Mouse (Mus musculus) cortical plate, adult 2 months (tissue): Measurements from ENCODE around the gene Cdkn1b.

Experiments
- CTCF ChIP-seq: fragments of 200-500 bp; IDR thresholded peaks from 2 replicates; pipeline ENCODE4 v1.5.1; 2011; ENCODE audit warnings: mild to moderate bottlenecking, control low read depth, low read length; ENCODE audit not compliant: insufficient read depth; ENCODE audit errors: extremely low read depth
- POLR2A ChIP-seq: fragments of 200-500 bp; IDR thresholded peaks from 2 replicates; pipeline ENCODE4 v1.6.1; 2011; ENCODE audit warnings: mild to moderate bottlenecking, low read length, control low read depth; ENCODE audit not compliant: insufficient read depth; ENCODE audit errors: extremely low read depth

DNA sequence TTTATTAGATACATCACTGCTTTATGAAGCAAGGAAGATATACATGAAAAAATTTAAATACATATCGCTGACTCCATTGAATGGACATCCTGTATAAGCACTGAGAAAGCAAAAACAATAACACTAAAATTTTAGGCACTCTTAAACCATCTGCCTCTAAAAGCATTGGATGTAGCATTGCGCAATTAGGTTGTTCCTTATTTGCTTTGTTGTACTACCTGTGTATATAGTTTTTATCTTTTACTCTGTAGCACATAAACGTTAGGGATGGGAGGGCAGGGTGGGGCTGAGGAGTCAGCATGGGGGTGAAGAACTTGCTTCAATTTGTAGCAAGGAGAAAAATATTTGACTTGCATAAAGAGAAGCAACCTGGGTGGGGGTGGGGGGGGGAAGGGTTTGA is 4.1 kb downstream of the Cdkn1b start:
- TF ChIP-seq POLR2A (no peak), CTCF (no peak)
